Mouse (Mus musculus) Muller cell, postnatal 12 days (primary cell): Measurements from ENCODE around the gene Prdm10.

ENCODE experiments used
- DNase-seq: peaks from one replicate; pipeline ENCODE4 v3.0.0-alpha.2; 2015; ENCODE audit errors: inconsistent ontology term

Gene Prdm10

GRCm38 (mm10) chr9:31262226-31263105, 17.9 kb upstream of the Prdm10 start:
- peak; percentile 75 for DNase-seq

DNA sequence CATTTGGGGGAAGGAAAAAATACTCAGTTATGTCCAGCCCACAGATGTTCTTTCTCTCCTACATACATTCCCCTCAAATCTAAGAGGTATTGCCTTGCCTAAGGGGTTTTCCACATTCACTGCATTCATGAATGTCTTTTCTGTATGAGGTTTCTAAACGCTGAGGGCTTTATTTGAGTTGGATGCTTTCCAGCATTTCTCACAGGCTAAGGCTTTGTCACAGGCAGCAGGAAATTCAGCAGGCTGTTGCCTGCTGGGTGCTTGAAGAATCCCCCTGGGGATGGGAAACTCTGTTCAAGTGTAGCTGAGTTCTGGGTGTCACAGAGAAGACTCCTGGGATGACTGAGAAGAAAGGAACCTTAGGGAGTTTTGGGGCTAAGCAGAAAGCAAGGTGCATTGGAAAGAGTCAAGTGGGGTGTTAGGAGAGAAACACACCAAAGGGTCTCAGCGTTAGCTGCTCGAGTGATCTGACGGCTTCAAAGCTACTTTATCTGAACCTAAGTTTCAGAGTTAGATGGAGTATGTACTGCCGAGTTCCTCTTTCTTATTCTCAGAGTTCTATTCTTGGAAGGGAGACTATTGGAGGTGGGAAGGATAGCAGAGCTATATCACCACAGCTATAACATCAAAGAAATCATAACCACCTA, 14.2 kb upstream of the Prdm10 start:
- DNase-seq: peak; percentile 81

DNA sequence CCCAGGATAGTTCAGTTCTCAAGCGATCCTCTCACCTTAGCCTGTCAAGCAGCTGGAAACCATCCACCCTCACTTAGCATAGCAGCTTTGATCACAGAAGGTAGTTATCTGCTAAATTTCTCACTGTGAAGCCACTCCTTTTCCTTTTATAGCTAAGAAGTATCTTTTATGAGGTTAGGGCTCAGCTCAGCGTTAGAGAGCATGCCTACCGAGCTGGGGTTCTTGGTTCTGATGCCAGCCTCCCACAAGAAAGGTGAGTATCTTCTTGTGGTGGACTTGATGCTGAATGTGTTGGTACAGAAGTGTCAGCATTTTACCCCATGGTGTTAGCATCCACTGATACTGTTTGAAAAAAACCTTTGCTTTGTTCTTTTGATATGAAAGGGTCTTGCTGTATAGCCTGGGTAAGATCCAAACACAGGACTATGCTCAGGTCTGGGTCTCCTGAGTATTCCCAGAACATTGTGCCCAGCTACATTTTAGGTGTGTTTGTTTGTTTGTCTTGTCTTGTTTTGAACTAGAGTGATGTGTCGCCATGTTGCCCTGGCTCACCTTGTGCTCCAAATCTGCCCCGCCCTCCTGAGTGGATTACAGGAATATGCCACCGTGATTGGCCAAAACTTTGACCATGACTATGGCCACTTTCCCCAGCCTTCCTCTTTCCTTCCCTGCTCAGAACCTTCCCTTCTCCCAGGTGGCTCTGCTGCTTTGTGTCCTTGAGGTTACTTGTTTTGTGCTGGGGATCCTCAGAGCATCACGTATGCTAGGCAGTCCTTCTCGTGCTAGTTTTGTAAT, 8.9 kb upstream of the Prdm10 start:
- DNase-seq: no peak

DNA sequence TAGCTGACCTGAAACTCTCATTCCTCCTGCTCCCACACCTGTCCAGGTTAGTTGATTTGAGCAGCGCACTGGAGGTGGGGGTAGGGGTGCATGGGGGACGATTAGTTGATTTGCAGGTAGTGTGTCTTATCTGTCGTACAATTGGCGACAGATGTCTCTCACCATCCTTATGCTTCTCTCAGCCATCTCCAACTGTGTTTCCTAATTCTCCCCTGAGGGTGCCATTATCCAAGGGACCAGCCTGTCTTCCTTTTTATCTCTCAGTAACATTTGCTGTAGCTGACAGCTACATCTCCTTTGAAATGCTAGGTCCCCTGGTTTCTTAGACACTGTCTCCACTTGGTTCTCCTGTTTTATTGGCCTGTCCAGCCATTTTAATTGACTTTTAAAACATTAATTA, 8.2 kb upstream of the Prdm10 start:
- DNase-seq: no peak

DNA sequence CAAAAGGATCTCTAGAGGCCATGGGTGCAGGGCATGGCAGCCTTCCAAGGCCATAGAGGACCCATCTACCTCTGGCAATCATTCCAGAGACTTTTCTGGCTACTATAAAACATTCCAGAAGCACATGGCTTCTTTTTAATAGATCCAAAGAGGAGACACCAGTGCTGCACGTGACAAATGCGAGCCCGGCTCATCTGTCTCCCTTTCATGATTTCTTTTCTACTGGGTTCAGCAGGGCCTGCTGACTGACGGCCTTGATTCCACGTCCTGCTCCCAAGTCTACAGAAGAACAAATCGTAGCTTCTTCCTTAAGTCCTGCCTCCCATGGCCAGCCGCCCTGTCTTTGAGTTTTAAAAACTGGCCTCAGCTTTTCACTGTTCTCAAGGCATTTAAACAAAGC, 1.7 kb upstream of the Prdm10 start:
- no peak for DNase-seq

DNA sequence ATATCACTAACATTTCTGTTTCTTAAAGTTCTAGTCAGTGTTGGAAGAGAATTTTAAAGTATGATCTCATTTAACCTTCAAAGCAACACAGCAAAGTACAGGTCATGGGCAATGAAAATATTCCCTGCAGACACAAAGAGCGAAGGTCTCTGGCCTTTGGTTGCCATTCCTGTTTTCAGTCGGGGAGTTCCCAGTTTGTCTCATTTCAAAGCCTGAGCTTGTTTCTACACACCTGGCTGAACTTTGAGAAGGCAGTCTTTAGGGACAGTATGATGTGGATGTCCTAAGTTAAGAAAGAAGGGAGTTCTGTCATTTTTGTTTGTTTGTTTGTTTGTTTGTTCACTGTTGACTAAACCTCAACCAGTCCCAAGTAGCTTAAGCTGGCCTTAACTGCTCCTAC, 1.0 kb upstream of the Prdm10 start:
- no peak for DNase-seq

DNA sequence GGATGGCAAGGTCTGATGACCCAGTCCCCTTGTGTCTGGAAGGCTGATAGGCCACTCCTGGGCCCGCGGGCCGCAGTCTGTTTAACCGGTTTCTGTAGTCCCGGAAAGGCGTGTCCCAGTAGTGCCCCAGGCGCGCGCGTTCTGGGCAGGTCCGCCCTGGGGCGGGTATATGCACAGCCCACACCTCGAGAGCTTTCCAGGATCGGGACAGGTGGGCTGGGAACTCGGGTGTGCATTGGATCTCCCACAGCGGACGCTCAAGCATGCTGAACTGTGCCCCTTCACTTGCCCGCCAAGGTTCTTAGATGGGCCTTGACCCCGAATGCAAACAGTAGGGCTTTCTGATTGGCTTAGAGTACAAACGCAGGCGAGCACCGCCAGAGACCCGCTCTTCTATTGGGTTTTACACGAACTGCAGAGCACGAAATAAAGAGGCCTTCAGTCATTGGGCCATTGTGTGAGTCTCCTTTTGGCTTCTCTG, 413 bp upstream of the Prdm10 start:
- peak; percentile 86 for DNase-seq

- DNase-seq: peak; percentile 92
Measured at GRCm38 (mm10) chr9:31281011-31281662, 799 bp downstream of the Prdm10 start.

DNA sequence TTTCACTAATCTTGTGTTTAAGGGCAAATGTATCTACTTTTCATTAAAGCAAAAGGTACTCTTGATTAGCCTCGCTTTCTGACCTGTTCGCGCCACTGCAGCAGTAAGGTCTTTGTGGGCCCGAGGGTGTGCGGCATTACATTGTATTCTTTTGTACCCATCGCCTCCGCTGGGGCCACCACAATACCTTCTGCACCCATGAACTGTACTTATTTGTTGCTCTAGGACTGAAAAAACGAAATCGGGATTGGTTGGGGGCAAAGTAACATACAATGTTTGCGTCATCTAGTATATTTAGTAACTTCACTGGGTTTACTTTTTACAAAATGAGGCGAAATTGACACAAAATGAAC, 1.3 kb downstream of the Prdm10 start:
- DNase-seq: peak; percentile 31

GRCm38 (mm10) chr9:31282536-31282935, 2.2 kb downstream of the Prdm10 start:
- DNase-seq: no peak

GRCm38 (mm10) chr9:31283044-31283443, 2.7 kb downstream of the Prdm10 start:
- no peak for DNase-seq

DNA sequence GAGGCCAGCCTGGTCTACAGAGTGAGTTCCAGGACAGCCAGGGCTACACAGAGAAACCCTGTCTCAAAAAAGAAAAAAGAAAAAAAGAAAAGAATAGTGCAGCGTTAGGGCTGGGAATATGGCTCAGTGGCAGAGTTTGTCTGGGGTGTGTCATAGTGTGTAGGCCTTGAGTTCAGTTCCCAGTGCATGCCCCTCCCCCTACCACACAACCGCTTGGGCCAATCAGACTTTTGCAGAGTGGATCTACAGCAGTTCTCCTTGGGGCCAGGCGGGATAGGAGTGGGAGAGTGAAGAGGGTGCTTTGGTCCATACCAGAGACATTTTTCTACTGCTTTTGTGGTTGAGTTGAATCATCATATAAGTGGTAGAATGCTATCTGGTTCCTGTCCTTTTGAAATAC, 3.6 kb downstream of the Prdm10 start:
- DNase-seq: no peak

DNA sequence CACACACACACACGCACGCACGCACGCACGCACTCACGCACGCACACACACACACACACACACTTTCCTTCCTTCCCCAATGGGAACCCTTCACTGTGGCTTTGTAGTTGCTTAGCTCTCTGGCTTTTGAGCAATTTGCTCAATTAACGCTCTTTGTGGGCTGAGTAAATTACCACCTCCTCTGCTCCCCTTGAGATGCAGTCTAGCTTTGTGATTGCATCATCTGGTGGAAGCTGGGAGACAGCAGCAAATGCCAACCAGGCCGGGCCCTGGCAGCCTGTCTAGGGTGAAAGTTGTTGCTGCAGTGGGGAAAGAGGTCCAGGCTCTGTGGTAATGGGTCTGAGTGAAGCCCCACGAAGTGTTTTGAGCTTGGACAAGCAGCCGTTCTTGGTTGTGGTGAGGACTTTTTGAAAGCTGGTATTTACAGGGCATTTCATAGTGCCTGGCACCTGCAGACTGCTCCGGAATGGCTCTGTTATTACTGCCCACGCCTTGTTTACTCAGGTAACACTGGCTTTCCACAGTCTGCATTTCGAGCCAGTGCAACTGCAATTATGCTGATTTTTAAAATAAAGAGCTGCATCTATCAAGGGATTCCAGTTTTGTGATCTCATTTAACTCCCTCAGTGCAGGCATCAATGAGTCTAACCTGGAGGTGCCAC, 10.0 kb downstream of the Prdm10 start:
- peak; percentile 69 for DNase-seq

DNA sequence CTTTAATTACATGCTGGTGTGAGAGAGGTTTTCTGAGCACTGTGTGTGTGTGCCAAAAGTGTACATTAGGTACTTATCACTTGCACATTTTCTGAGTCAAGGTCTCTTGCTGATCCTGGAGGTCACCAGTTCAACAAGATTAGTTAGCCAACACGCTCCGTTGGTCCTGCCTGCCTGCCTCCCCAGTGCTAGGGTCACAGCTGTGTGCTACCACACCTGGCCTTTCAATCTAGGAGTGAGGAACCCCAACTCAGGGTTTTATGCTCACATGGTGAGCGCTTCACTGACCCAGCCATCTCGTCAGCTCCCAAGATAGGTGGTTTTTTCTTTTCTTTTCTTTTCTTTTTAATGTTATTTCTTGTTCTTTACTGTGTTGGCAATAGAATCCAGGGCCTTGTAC, 11.6 kb downstream of the Prdm10 start:
- DNase-seq: no peak

GRCm38 (mm10) chr9:31293208-31293607, 12.9 kb downstream of the Prdm10 start:
- DNase-seq: no peak

DNA sequence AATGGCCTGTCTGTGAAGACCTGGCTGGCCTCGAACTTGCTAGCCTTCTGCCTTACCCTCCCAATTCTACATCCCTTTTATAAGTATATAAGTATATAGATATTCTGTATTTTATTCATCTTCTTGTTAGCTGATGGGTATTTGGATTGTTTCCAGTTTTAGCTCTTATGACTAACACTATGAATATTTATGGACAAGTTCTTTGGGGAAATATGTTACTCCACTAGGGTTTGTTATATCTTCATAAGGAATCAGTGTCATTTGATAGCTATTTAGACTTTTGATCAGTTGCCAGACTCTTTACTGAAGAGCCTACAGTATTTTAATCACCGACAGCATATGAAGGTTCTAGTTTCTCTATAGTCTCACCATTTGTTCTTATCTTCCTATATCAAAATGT, 15.0 kb downstream of the Prdm10 start:
- DNase-seq: peak; percentile 57

GRCm38 (mm10) chr9:31296293-31296692, 16.0 kb downstream of the Prdm10 start:
- DNase-seq: no peak

- no peak for DNase-seq
Measured at GRCm38 (mm10) chr9:31298751-31299150, 18.4 kb downstream of the Prdm10 start.

- DNase-seq: no peak
Measured at GRCm38 (mm10) chr9:31300525-31300924, 20.2 kb downstream of the Prdm10 start.

GRCm38 (mm10) chr9:31301107-31301506, 20.8 kb downstream of the Prdm10 start:
- DNase-seq: no peak
